Mouse (Mus musculus) testis, postnatal 10 days (tissue): ENCODE data around the gene Casz1.

Experiments
- DNase-seq: peaks from one replicate; pipeline ENCODE4 v3.0.0; 2021; ENCODE audit warnings: low spot score

The Casz1 gene

GRCm38 (mm10) chr4:148908214-148908681 lies 104.0 kb downstream of the Casz1 start:
- no peak for DNase-seq

GRCm38 (mm10) chr4:148908760-148909510 lies 104.7 kb downstream of the Casz1 start:
- DNase-seq: no peak

- no peak for DNase-seq
These were observed 105.3 kb downstream of the Casz1 start for GRCm38 (mm10) chr4:148909566-148909965.

- no peak for DNase-seq
These were observed 107.9 kb downstream of the Casz1 start for GRCm38 (mm10) chr4:148912134-148912533.

DNA sequence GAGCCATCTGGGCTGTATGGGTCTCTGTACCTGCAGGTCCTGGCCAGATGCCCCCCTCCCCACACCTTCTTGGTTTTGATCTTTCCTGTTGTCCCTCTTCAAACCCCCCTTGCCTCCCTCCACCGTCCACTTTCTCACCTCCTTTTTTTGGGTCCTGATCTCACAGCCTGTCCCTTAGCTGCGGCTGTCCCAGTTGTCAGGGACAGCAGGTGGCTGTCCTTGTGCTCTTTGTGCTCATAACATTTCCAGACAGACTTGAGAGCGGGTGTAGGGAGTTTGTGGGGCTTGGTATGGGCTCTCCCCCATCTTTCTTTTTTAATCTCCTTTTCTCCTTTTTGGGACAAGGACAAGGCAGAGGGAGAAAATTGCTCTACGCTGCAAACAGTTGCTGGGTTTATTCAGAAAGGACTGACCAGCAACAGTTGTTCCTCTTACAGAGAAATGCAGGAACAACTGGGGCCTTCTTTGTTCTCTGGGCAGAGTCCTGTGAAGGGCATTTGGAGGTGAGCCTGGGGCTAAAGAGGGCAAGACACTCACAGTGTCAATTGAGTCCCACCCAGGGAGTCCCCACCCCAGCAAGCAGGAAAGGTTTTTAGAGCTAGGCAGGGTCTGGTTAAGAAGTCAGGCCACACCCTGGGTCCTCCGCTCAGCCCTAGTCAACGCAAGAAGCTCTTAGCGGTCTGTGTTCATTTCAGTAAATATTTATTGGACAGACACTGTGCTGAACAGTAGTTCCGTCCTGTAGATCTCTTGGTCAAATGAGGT lies 108.8 kb downstream of the Casz1 start:
- no peak for DNase-seq

GRCm38 (mm10) chr4:148914863-148915622 lies 110.8 kb downstream of the Casz1 start:
- peak; percentile 68 for DNase-seq

- DNase-seq: no peak
These were observed 111.6 kb downstream of the Casz1 start for GRCm38 (mm10) chr4:148915849-148916248.

DNA sequence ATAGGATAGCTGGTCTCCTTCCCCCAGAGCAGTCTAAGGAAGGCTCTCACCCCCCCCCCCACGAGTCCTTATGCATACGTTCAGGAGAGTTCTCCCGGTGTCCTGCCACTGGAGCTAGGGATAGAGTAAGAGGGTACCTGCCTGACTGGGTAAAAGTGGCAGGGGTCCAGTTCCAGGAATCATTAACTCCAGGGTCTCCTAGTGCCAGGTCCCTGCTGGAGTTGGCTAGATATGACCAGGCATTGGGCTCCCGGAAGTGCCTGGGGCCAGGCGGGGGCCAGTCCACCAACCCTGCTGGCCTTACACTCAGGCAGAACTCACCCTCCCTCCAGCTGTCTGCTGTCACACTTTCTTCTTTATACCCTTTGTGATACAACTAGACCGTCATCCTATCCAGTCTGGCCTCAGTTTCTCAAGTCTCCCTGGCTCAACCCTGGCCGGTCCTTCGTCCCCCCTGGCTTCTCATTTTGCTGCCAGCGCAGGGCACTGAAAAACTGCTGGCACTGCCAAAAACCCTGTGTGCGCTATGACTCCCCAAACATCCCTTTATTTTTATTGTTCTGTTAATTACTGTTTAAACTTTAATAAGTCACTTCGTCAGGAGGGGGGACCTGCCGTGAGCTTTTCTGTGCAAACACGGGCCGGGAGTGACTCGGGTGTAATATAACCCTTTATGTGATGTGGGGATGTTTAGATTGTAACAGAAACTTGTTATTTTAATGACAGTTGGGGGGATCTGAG lies 114.6 kb downstream of the Casz1 start:
- DNase-seq: no peak

DNA sequence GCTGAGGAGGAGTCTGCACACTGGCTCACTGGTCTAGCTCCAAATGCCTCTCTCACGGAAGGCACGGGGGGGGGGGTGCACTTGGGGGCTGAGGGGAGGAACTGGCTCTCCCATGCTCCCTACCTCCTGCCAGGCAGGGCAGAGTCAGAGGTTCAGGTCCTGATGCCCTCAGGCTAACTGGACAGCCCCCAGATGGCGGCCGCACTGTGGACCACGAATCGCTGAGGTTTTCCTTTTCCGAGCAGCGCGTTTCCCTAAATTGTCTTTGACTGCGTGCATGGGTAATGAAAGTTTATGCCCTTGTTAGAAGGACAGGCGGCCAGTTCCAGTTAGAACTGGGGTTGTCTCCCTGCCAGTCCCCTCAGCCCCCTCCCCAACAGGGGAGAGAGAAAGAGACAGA lies 116.4 kb downstream of the Casz1 start:
- DNase-seq: no peak

DNA sequence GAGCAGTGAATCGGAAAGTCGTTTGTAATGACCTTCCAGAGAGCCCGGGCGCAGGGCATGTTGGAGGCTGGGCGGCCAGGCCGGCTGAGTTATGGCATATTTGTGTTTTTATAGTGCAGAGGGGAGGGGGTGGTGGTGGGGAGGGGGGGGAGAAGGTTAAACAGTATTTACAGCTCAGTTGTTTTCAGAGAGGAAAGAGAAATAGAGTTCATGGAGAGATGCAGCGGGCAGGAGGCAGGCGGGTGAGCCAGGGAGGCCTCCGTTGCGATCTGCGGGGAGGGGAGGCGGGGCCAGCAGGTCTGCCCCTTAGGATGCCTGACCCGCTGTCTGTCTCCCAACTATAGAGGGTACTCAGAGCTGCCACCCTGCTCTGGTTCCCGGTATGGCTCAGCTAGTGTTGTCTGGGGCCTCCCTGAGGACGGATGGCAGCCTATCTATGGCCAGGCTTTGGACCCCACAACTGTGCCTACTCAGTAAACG lies 118.0 kb downstream of the Casz1 start:
- DNase-seq: no peak

GRCm38 (mm10) chr4:148923414-148923813 lies 119.2 kb downstream of the Casz1 start:
- DNase-seq: no peak

DNA sequence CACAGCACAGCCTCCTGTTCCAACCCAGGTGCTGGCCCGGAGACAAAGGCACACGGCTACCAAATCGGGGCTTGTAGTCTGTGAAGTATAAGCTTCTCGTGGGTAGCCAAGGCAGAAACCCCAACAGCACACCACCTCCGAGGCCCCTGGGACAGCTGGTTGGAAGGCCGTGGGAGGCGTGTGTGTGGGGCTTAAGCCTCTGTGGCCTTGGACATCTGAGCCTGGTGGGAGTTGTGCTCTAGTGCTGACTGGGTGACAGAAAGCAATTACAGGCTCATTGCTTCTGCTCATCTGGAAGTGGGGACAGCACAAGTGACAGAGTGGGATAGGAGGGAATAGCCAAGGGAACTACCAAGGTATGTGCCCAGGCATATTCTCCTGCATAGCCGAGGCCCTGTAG lies 119.7 kb downstream of the Casz1 start:
- DNase-seq: no peak

- no peak for DNase-seq
These were observed 121.5 kb downstream of the Casz1 start for GRCm38 (mm10) chr4:148925589-148926359.

DNA sequence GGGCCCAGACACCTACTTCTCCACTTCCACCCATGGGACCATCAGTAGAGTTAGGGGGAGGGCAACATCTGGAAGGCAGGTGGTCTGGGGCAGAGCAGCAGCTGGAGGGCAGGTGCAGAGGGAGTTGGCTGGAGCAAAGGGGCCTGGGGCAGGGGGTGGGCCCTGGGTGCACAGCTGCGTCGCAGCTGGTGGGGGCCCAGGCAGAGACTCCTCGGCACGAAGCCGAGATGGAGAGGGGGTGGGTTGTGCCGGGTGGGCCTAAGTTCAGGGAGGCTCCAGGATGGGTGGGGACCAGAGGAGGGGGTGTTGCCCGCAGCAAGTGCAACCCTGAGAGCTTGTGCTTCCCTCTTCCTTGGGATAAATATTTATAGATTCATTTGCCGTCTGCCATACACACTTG lies 122.2 kb downstream of the Casz1 start:
- DNase-seq: no peak

- DNase-seq: no peak
These were observed 124.1 kb downstream of the Casz1 start for GRCm38 (mm10) chr4:148928316-148928715.

DNA sequence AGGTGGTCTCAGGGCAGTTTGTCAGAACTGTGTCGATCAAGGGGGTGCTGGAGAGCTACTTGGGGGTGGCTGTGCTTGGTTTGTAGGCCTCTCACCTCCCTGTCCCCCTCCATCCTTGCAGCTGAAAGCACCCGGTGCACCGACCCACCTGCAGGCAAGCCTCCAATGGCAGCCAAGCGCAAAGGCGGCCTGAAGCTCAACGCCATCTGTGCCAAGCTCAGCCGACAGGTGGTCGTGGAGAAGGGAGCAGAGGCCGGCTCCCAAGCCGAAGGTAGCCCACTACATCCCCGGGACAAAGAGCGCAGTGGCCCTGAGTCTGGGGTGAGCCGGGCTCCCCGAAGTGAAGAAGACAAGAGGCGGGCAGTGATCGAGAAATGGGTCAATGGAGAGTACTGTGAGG lies 124.6 kb downstream of the Casz1 start:
- DNase-seq: no peak

DNA sequence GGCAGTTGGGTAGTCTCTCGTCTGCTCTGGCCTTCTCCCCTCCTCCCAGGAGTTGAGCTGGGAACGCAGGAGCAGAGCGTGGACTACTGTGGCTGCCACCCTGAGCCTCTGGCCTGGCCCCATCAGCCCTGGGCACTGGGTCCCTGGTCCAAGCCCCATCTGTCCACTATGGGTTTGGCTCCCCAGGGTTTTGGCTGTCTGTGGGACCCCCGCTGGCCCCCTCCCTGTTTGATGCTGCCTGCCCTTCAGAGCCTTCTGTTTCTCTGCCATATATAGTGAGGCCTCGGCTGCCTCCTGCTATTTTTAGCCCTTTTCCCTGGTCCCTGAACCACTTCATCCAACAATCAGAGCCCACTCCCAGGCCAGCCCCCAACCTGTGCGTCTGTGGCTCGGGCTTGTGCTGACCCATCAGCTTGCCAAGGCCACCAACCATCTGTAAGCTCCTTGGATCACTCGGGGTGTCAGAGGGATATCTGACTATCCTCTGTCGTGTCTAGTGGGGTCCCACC lies 126.5 kb downstream of the Casz1 start:
- DNase-seq: no peak

DNA sequence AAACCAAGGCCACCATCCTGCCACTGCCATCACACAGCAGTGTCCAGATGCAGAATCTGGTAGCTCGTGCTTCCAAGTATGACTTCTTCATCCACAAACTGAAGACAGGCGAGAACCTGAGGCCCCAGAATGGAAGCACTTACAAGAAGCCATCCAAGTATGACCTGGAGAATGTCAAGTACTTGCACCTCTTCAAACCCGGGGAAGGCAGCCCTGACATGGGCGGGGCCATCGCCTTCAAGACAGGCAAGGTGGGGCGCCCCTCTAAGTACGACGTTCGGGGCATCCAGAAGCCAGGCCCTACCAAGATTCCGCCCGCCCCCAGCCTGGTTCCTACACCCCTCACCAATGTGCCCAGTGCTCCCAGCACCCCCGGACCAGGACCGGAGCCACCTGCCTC lies 128.9 kb downstream of the Casz1 start:
- DNase-seq: no peak

DNA sequence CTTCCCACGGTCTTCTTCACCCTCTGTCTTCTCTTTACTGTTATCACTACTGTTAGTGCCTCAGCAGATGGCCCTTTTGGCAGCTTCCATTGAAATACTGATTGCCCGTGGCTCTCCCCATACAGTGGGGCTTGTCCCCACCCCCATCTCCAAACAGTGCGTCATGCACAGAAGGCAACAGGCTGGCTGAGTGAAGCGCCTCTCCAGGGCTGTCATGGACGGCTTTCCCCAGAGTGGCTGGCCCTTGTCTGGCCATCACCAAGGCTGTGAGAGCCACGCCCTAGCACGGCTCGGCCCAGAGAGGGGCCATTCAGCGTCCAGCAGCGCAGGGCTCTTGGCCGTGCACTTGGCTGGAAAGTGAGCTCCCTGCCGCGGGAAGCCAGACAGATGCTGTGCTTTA lies 131.0 kb downstream of the Casz1 start:
- no peak for DNase-seq

- no peak for DNase-seq
These were observed 131.9 kb downstream of the Casz1 start for GRCm38 (mm10) chr4:148936111-148936510.

- DNase-seq: no peak
These were observed 132.5 kb downstream of the Casz1 start for GRCm38 (mm10) chr4:148936727-148937126.
